Mouse (Mus musculus): ENCODE data around the gene Efemp2.

The Efemp2 gene

GRCm38 (mm10) chr19:5473720-5474119, at the start of gene Efemp2:
Gene Efemp2 (plus strand): TSS chr19:5473954.
- peak; percentile 54 for DNase-seq (ENCODE audit: low read depth)

GRCm38 (mm10) chr19:5424092-5424781, 49.5 kb upstream of the Efemp2 start:
- DNase-seq (ENCODE audit: low read depth): no peak

- peak; percentile 90 for DNase-seq (ENCODE audit: low read depth)
Measured at GRCm38 (mm10) chr19:5424782-5425741, 48.7 kb upstream of the Efemp2 start, which contains the start of the genes Drap1 and AI837181. Gene Drap1 (minus strand): TSS chr19:5424979. Gene AI837181 (plus strand): TSS chr19:5425144.

- no peak for DNase-seq (ENCODE audit: low read depth)
Measured at GRCm38 (mm10) chr19:5425906-5426565, 47.7 kb upstream of the Efemp2 start.

GRCm38 (mm10) chr19:5426640-5427290, 47.0 kb upstream of the Efemp2 start:
- DNase-seq (ENCODE audit: low read depth): no peak

- no peak for DNase-seq (ENCODE audit: low read depth)
Measured at GRCm38 (mm10) chr19:5428083-5428482, 45.7 kb upstream of the Efemp2 start.

- no peak for DNase-seq (ENCODE audit: low read depth)
Measured at GRCm38 (mm10) chr19:5429219-5429618, 44.5 kb upstream of the Efemp2 start.

GRCm38 (mm10) chr19:5429806-5430205, 43.9 kb upstream of the Efemp2 start:
- DNase-seq (ENCODE audit: low read depth): no peak

- DNase-seq (ENCODE audit: low read depth): no peak
Measured at GRCm38 (mm10) chr19:5430408-5430807, 43.3 kb upstream of the Efemp2 start.

- DNase-seq (ENCODE audit: low read depth): no peak
Measured at GRCm38 (mm10) chr19:5431911-5432464, 41.8 kb upstream of the Efemp2 start.

GRCm38 (mm10) chr19:5432992-5433852, 40.5 kb upstream of the Efemp2 start:
- DNase-seq (ENCODE audit: low read depth): peak; percentile 48

GRCm38 (mm10) chr19:5433951-5434350, 39.8 kb upstream of the Efemp2 start:
- DNase-seq (ENCODE audit: low read depth): no peak

- DNase-seq (ENCODE audit: low read depth): no peak
Measured at GRCm38 (mm10) chr19:5444371-5444908, 29.3 kb upstream of the Efemp2 start.

- DNase-seq (ENCODE audit: low read depth): no peak
Measured at GRCm38 (mm10) chr19:5444954-5445353, 28.8 kb upstream of the Efemp2 start.

- no peak for DNase-seq (ENCODE audit: low read depth)
Measured at GRCm38 (mm10) chr19:5445747-5446146, 28.0 kb upstream of the Efemp2 start.

- no peak for DNase-seq (ENCODE audit: low read depth)
Measured at GRCm38 (mm10) chr19:5447515-5448353, 26.0 kb upstream of the Efemp2 start, which contains the start of gene Fosl1. Gene Fosl1 (plus strand): TSS chr19:5447547.

GRCm38 (mm10) chr19:5448354-5449150, 25.2 kb upstream of the Efemp2 start:
- DNase-seq (ENCODE audit: low read depth): no peak

GRCm38 (mm10) chr19:5449673-5450072, 24.1 kb upstream of the Efemp2 start:
- no peak for DNase-seq (ENCODE audit: low read depth)

All from c-Kit-positive CD71-positive TER-119-negative erythroid progenitor cells, embryonic 14.5 days (primary cell).